Mouse (Mus musculus) heart, postnatal 10 days (tissue): ENCODE measurements around the gene Zfp276. TPM values are rescaled to one million over a fixed set of nuclear protein-coding genes. Genes with fewer than 3 reads are reported as not detected.
"Not testable (repeated sequence)": the region's sequence is repeated elsewhere in the genome, so short reads cannot be mapped to it uniquely, and the experiment has no call there.

Source experiments
- DNase-seq, 2 experiments: peaks; one replicate each; pipeline ENCODE4 v3.0.0; 2021
- intact Hi-C: fragments of 180-260 bp; cut with DNase I; formaldehyde crosslinking; loops from one replicate; pipeline ENCODE4 v1.15.1; 2025
- total RNA-seq, 2 experiments: library from RNA; stranded (reverse); gene quantifications; 2 replicates each; pipeline ENCODE4 v1.2.3; 2021

Zfp276 gene
- total RNA-seq, 2 experiments from 2014 or later = 10.7 to 12.1 TPM

DNA sequence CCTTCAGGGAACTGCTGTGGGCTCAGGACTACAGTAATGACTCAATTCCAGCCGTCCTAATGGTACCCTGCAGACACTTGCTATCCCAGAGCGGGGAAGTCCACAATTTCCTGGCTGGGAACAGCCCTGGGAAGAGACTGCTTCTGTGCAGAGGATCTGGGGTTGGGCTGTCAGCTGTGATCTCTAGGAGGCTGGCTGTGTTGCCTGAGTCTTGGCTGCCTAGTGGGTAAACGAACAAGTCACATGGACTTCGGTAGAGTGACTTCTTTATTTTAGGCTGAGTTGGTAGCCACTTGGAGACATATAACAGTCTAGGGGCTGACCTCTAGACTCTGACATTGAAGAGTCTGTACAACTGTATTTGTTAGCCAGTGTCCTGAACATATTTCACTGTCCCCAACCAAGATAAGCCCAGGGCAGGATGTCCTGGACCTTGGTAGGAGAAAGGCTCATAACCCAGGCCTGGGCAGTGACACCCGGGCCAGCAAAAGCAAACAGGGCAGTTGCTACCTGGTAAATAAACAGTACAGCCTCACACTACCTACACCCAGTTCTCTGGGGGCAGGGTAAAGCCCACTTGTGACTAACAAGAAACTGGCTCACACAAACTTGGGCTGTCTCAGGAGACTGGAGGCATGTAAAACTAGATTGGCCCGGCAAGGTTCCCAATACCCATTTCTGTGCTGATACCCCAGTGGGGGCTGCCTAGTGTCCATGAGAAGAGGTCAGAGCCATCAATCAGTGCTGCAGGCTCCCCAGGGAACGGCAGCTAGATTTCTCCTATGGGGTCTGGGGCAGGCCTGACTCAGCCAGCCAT lies 11.7 kb upstream of the Zfp276 start:
- intact Hi-C loops = no loop called here
- DNase-seq = no peak

DNA sequence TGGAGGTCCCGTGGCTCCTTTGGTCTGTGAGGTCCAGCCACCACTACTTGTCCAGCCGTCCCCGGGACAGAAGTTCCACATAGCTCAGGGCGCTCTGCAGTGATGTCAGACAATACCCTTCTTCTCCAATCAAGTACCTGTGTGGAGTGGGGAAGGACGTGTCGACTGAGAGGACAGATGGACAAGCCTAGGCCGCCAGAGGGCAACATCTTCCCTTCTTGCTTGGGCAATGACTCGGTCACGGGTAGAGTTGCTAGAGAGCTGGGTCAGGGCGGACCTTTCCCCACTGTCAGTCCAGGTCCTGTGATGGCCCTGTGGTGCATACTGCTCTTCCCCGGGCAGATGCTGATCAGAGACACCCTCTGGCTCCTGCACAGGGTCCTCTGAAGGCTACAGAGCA lies 10.9 kb upstream of the Zfp276 start:
- no peak for DNase-seq
- intact Hi-C loops = no loop called here

DNA sequence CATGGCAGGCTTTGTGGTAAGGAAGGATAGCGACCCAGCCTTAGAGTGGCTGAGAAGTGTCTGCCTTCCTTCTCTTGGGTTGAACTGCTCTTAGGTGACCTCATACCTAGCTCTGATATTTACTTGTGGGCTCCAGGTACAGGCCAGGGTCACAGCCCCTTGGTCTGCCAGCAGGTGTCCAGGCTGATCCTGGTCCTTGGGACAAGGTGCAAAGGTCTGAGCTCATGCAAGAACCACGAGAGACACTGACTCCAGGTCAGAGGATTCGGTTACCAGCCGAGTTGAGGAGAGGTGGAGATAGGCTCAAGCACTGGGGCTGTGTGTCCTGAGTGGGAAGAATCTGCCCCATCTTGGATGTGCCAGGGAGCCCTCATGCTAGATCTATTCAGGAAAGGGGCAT lies 9.6 kb upstream of the Zfp276 start:
- DNase-seq = no peak
- intact Hi-C loops = no loop called here

DNA sequence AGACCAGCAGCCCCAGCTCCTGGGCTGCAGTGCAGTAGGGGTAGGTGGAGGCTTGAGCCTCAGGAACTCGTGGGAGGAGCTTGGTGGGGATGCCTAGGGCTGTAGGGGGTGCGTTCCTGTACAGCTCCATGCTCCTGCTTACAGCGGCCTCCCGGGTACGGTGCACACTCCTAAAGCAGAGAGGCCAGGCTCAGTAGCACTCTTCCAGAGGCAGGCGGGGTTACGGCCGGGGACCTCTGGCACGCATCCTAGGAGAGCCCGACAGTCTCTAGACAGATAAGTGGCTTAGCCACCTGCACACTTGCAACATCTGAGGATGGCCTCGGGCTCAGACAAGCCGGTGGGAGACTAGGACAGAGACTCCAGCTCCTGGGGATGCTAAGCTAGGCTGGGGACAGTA lies 8.5 kb upstream of the Zfp276 start:
- intact Hi-C loops = no loop called here
- DNase-seq = no peak

DNA sequence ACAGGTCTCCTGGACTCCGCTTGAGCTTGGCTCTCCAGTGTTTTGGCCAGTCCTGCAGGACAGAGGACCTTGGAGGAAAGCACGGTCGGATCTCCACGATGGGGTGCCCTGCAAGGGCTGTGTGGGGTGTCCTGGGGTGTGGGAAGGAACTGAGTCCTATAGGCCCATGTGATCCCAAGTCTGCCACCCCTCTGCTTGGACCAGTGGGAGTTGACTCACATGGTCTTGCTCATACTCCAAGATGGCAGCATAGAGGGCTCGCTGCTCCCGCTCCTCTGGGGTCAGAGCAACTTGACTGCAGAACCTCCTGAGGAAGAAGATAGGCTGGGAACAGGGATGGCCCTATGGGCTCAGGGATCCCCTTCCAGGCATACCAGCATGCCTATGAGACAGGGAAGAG lies 6.2 kb upstream of the Zfp276 start:
- DNase-seq = no peak
- intact Hi-C loops = no loop called here

DNA sequence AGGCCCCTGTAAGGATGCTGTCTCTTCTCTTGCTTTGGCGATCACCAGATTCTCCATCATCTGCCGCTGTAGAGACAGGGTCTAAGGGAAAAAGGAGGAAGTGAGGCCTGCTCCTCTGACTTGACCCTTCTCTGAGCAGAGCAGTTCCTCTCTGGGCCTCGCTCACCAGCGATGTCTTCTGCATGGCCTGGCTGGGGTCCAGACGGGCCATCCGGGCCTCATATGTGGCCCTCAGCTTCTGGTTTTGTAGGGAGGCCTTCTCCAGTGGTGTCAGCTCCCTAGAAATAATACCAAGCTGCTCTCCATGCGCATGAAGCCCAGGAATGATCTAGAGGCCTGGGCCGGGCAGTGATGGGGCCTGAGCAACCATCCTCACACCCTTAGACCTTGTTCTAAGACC lies 5.4 kb upstream of the Zfp276 start:
- DNase-seq = no peak
- intact Hi-C loops = no loop called here

DNA sequence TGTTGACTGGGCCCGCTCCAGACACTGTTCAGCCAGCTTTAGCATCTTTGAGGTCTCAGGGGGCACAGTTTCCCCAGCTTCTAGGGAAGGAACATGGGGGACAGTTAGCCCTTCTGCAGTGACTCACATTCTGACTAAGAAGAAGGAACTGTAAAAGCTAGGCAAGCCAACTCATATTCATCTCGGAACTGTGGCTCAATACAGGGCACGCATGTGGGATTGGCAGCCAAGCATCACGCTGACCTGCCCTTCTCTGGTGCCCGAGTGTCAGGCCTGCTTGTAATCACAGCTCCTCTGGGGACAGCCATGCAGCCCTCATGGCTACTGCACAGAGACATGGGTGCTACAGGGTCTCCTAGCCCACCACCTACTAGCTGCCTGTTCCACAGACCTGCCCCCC lies 3.1 kb upstream of the Zfp276 start:
- DNase-seq = no peak
- intact Hi-C loops = loop anchor here (5.0 kb wide), 1 partner anchor 39 kb away; the partner anchor contains the start of genes Chmp1a and Spata33

DNA sequence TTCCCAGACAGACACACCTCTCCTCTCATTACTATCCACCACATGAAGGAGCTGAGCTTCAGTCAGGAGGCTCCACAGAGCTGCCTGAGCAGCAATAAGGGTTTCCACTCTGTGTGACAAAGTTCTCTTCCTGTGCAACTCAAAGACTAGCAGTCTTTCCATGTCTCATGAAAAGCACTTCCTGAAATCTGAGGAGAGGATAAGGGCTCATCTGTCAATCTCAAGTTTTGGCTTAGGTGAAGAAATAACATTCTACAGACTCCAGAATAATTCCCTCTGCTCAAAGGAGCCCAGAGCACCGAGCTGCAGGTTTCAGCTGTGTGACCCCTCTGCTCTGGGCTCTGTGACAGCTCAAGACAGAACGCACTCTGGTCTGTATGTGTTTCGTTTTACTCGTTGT lies 1.1 kb upstream of the Zfp276 start:
- DNase-seq = no peak
- intact Hi-C loops = loop anchor here (5.0 kb wide), 1 partner anchor 41 kb away; the partner anchor contains the start of genes Chmp1a and Spata33

DNA sequence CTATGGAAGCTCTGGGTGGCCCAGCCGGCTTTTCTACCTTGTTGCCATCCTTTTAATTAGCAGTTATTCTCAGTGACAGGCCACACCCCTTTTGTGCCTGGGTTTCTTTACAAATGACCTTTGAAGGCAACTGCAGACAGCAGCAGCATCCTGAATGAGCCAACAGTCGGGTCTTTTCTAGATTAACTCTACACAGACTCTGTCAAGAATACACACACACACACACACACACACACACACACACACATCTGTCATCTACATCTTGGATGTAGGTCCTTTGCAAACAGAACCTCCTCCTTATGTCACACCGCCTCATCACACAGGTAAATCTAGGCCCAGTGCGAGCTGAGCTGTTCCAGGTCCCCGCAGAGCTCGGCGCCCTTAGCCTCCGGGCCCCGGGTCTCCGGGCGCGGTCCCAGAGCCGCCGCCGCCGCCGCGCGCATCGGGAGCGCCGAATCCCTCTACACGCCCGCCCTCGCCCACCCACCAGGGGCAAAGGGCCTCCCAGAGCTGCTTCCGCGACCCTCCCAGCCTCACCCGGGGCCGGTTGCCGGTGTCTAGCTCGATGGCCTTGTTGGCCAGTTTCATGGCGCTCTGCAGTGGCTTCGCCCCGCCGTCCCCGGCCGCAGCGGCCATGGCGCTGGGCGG lies 420 bp upstream of the Zfp276 start:
- intact Hi-C loops = loop anchor here (5.0 kb wide), 1 partner anchor 41 kb away; the partner anchor contains the start of genes Chmp1a and Spata33

DNA sequence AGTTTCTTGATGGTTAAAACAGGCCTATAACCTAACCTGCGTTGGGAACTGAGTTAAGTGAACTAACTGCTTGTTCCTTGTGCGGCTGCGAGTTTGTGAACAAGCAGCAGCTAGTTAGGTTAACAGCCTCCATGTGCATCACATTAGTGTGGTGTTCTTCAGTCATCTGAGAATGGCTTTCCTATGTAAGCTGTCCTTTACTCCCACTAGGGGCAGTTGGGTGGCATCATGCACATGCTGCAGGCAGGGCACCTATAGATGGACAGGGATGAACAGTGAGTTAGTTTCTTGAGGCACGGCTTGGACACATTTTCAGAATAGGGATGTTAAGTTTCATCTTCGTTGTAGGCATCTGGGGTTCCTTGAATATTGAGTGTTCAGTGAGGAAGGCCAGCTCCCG lies 1.2 kb downstream of the Zfp276 start:
- intact Hi-C loops = no loop called here
- no peak for DNase-seq

More for the DNA sequence above, 420 bp upstream of the Zfp276 start:
- DNase-seq = no peak

DNA sequence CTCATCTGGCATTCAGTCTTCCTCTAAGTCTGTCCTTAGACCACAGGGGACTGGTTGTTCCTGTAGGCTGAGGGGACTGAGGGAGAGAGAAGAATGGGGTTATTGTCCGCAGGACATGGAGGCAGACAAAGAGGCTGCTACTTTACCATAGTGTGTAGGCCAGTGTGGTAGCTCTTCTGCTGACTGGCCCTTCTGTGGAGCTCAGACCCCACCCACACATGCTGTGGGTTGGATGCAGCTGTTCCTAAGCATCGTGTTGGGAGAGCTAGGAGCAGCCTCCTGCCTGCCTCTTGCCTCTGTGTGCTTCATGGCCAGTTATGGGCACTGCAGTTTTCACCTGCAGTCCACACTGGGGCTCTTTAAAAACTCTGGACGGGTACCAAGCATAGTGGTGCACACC lies 3.1 kb downstream of the Zfp276 start:
- no peak for DNase-seq
- intact Hi-C loops = no loop called here

DNA sequence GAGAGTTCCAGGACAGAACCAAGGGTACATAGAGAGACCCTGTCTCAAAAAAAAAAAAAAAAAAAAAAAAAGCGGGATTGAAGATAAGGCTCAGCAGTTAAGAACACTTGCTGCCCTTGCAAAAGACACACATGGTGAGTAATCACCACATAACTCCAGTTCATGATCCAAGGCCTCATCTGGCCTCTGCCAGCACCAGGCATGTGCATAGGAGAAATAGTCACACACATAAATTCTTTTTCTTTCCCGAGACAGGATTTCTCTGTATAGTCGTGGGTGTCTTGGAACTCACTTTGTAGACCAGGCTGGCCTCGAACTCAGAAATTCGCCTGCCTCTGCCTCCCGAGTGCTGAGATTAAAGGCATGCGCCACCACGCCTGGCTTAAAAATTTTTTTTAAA lies 3.6 kb downstream of the Zfp276 start:
- intact Hi-C loops, DNase-seq: not testable (repeated sequence)

DNA sequence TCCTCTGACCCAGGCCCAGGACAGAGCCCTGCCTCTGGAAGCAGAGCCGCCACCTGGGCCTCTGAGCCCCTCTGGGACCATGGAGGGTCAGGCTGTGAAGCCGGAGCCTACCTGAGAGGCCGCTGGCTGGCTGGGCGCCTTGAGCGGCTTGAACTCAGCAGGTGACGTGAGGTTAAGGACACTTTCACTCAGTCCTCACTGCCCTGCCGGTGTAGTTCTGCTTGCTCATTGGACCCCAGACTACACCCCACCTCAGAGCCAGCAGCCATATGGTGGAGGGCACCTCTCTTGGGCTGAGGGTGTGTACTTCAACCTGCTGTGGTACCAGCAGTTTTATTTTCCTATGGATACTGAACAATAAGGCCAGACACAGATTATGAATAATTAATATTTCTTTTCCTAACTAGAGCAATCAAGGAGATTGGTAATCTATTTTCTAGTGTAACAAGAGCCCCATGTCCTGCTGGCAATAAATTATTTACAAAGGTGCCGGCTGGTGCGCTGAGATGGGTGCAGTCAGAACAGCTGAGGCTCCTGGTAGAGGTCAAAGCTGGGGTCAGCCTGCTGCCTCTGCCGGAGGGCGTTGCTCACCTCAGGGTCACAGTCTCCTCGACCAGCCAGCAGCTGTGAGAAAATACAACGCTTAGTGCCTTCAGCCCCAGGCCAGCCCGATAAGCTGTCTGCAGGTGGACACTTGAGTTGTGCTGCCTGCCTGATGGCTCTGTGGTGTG lies 14.1 kb downstream of the Zfp276 start:
- intact Hi-C loops = no loop called here
- DNase-seq = no peak

DNA sequence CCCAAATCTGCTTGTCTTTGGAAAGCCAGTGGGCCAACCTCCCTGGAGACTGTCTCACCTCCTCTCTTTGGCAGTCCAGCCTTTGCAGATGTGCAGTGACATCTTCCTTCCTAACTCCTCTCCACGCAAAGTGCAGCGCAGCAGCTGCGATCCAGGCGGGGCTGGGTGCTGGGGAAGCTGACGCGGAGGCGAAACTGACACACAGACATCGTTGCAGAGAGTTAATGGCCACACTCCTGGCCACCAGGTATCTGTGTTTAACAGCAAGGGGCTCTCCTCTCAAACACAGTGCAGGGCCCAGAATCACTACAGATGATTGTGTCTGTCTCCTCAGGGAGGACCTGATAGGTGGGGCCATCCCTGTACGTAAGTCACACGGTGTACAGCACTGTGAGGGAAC lies 17.2 kb downstream of the Zfp276 start:
- intact Hi-C loops = no loop called here
- DNase-seq = no peak

DNA sequence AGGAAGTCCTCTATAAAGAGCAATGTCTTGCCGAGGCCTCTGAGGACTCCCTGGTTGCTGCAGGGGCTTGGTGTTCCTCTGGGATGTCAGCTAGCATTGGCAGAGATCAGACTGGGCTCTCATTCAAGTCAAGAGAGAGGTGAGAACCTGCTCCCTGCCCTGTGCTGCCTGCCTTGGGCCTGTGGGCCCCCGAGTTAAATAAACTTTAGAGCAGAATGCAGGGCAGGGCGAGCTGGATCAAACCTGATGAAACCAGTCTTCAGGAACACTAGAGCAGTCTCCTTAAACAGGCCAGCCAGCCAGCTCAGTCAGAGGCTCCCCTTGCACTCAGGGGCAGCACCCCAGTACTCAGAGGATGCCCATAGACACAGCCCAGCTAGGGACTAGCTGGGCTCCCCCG lies 17.9 kb downstream of the Zfp276 start:
- DNase-seq = no peak
- intact Hi-C loops = no loop called here

DNA sequence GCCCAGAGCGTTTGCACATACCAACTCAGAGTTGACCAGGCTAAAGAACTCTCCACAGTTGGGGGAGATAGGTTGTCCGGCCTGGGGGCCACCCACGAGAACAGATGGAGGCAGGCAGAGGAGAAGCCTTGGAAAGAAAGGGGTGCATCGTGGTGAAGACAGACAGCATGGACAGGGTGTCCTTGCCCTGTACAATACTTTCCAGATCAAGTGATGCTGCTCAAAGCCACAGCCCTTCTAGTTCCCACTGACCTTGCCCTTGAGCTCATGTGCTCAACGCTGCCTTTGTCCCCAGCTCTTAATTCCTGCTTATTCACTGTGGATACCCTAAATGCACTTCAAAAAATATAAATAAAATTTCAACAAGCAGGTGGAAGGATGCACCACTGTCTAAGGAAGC lies 20.5 kb downstream of the Zfp276 start:
- DNase-seq = no peak
- intact Hi-C loops = no loop called here

DNA sequence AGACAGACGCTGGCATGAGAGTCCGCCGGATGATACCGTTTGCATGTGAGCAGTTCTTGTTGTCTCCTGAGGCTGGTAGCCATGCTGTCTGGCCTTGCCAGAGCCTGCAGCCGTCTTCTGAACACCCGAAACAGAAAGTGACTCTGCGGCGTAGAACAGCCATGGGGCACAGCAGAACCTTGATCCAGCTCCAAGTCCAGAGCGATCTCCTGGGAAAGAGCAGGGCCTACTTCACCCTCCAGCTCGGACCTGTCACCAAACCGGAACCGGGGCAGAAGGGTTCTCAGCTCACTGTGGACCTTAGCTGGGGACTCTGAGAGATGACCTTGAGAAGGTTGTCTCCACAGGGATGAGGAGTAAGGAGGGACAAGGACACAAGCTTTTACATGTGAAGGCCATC lies 21.1 kb downstream of the Zfp276 start:
- DNase-seq = no peak
- intact Hi-C loops = no loop called here

DNA sequence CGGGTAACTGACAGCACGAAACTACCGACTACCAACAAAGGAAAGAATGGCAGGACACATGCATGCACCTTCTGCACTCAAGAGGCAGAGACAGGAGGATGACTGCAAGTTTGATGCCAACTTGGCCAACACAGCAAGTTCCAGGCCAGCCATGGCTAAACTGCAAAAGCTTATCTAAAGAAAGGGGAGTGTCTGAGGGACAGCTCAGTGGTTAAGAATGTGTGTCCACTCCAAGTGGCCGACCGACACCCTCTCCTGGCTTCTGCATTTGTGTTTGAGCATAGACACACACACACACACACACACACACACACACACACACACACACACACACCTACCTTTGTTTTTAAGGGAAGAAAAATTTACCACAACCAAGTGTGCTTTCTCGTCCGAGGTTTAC lies 24.4 kb downstream of the Zfp276 start:
- intact Hi-C loops = no loop called here
- peak in 1 of 2 experiments; percentile 17 for DNase-seq

DNA sequence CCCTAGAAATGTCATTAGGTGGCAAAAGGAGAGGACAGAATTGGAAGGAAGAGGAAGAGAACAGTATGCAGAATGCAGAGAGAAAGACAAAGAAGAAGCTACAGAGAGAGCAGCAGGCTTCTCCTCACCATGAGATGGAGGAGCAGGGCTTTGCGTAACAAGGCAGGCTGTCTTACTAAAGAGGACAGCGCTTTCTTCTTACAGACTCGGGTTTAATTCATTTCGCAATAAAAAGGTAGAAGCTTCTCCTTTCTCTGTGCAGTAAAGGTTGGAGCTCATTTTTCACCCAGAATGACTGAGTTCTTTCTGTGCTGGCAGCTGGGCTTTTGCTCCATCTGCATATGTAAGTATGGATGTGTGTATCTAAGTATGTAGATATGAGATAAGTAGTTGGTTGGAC lies 25.8 kb downstream of the Zfp276 start:
- no peak for DNase-seq
- intact Hi-C loops = no loop called here

DNA sequence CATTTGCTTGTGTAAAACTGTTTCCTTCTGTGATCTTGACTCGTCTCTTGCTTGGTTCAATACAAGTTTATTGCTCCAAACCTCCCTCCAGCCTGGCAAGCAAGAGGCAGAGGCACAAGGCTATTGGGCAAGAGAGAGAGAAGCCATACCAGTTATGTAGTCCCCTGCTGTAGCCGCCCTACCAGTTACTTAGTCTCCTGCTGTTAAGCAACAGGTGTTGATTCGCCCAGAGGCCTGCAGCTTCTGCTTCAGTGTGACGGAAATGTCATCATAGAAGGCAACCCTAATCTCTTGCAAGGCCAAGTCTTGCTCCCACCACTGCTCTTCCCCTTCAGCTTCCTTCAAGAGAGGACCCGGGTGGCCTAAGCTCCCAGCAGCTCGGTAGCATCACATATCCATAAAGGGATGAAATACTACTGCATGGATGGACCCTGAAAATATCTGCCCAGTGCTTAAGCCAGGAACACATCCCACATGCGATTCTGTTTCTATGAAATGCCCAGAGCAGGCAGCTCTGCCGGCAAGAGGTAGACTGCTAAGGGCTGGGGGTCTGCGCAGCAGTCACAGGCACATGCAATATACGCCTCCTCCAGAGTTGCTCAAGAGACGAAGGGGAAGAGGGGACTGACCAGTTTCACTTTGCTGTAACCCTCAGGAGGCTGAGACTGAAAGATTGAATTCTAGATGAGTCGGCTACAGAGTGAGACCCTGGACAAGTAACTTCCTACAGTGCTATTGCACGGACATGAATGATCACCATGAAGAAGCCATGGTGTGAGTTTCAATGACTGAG lies 26.5 kb downstream of the Zfp276 start:
- no peak for DNase-seq
- intact Hi-C loops = no loop called here

DNA sequence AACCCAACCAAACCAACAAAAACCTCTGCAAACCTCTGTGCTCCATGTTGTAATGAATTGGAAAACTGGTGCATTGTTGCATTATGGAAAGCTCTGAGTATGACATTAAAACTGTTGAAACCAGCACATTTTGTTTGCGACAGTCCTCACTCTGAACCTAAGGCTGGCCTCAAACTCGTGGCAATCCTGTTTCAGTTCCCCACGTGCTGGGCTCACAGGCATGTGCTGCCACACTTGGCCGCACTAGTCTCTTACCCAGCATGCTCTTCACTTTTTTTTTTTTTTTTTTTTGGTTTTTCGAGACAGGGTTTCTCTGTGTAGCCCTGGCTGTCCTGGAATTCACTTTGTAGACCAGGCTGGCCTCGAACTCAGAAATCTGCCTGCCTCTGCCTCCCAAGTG lies 29.0 kb downstream of the Zfp276 start:
- DNase-seq, intact Hi-C loops: not testable (repeated sequence)
